Comparison of ENCODE assay signal across 7 mouse cellular contexts in the genomic region with DNA sequence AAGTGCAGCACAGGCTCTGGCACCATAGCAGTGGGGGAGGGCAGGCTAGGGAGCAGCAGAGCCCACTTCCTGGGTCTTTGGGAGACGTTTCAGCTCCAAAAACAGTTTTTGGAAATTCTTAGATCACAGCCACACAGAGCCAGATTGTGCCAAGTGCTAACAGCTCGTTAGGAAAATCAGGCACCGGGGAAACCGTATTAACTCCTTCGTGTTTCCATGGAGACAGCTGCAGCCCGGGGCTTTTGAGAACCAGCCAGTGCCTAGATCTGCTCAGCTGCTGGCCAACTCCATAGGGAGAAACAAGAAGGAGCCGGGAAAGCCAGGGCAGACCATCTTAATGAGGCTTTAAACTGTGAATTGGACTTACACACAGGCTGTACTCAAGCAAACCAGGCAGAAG. TPM values are rescaled to one million over a fixed set of nuclear protein-coding genes. Genes with fewer than 3 reads are reported as not detected.
DNase-seq lines count a peak whose midpoint lies in the region; ATAC-seq and TF ChIP-seq lines count a peak whose summit lies in the region.

No protein-coding gene starts in this region.

- no peak for TF ChIP-seq POLR2A in brain, embryonic 14.5 days (IDR thresholded peaks at IDR 0.05; ENCODE audit: borderline replicate concordance, extremely low read depth, insufficient read depth, insufficient read length, poor library complexity, severe bottlenecking)

- H3K4me1 ChIP-seq in hindbrain, embryonic 11.5 days (replicated peaks; ENCODE audit: control insufficient read depth, insufficient read depth, low read length), result no peaks in the 10 kb centered on the region
- peaks cover 4% of the 10 kb centered on the region; the same call in 1 of the 2 replicates for H3K4me1 ChIP-seq in midbrain, embryonic 14.5 days (ENCODE audit: control insufficient read depth, insufficient read depth, low read length)

- H3K4me2 ChIP-seq in hindbrain, embryonic 11.5 days (replicated peaks; ENCODE audit: low read depth, low read length), result no peak overlapping the region
- peak overlapping the region; percentile 29; the same call in 1 of the 2 replicates for H3K4me2 ChIP-seq in midbrain, embryonic 14.5 days (ENCODE audit: low read length)

- H3K27ac ChIP-seq in hindbrain, embryonic 11.5 days (ENCODE audit: low read depth, low read length), result peak overlapping the region; percentile 37; the same call in 1 of the 2 replicates
- peak overlapping the region; percentile 77 for H3K27ac ChIP-seq in midbrain, embryonic 14.5 days (replicated peaks; ENCODE audit: low read depth, low read length)

- H3K4me3 ChIP-seq in hindbrain, embryonic 11.5 days (ENCODE audit: low read depth, low read length), result no peak overlapping the region
- no peak overlapping the region for H3K4me3 ChIP-seq in midbrain, embryonic 14.5 days (replicated peaks; ENCODE audit: low read depth, low read length)

- H3K9me3 ChIP-seq in hindbrain, embryonic 11.5 days (ENCODE audit: control insufficient read depth, low read length), result no peaks in the 10 kb centered on the region
- H3K9me3 ChIP-seq in midbrain, embryonic 14.5 days (ENCODE audit: control insufficient read depth, low read length), result no peaks in the 10 kb centered on the region

- H3K36me3 ChIP-seq in hindbrain, embryonic 11.5 days (ENCODE audit: control insufficient read depth, insufficient read depth, low read length), result no peaks in the 10 kb centered on the region
- no peaks in the 10 kb centered on the region for H3K36me3 ChIP-seq in midbrain, embryonic 14.5 days (ENCODE audit: control insufficient read depth, insufficient read depth, low read length)

- ATAC-seq in hindbrain, embryonic 11.5 days (ENCODE audit: low FRiP score), result peak; percentile 75
- ATAC-seq in midbrain, embryonic 14.5 days (ENCODE audit: low FRiP score, low TSS enrichment), result peak; percentile 85
- no peak for ATAC-seq in monocyte, adult 5-6 weeks (replicated peaks; ENCODE audit: insufficient number of reproducible peaks, low FRiP score, low TSS enrichment, poor library complexity, severe bottlenecking)

- DNase-seq in R1 (ENCODE audit: low read depth, low spot score), result peak; percentile 61
- peak; percentile 98 for DNase-seq in brain, embryonic 14.5 days (ENCODE audit: low read depth)
- DNase-seq in hindbrain, embryonic 11.5 days (ENCODE audit: low spot score), result peak; percentile 66
- peak; percentile 79 to 93 for DNase-seq in layer of hippocampus, postnatal 14 days (ENCODE audit: low spot score in 2 of 2)
- peak; percentile 90 for DNase-seq in midbrain, embryonic 14.5 days
- DNase-seq in spleen, postnatal 36 days (ENCODE audit: low spot score in 2 of 2), result no peak

- whole genome bisulfite sequencing in hindbrain, embryonic 11.5 days, result 13% methylated on average over 7 of the region's 7 CpGs
- WGBS in midbrain, embryonic 14.5 days, result 1% methylated on average over 7 of the region's 7 CpGs

- no peak for TF ChIP-seq CTCF in brain, embryonic 14.5 days (IDR thresholded peaks at IDR 0.05; ENCODE audit: borderline replicate concordance, extremely low read depth, insufficient read depth, insufficient read length)

- no peak overlapping the region for H3K9ac ChIP-seq in hindbrain, embryonic 11.5 days (ENCODE audit: low read depth, low read length)
- H3K9ac ChIP-seq in midbrain, embryonic 14.5 days (replicated peaks; ENCODE audit: low read length), result no peak overlapping the region

- H3K27me3 ChIP-seq in hindbrain, embryonic 11.5 days (ENCODE audit: control insufficient read depth, insufficient read depth, low read length), result no peaks in the 10 kb centered on the region
- H3K27me3 ChIP-seq in midbrain, embryonic 14.5 days (ENCODE audit: control insufficient read depth, insufficient read depth, low read length), result no peaks in the 10 kb centered on the region

RNA-seq across cellular contexts. Expression of gene Galnt15, which starts 11.9 kb away (rescaled TPM):
- polyA plus RNA-seq in brain, embryonic 14.5 days (2012; rRNA removed), result 0.39 and 0.44 TPM in 2 replicates
- 0.18 and 0.23 TPM in 2 replicates for polyA plus RNA-seq in hindbrain, embryonic 11.5 days (2014; fragmentation: Nextera tagmentation; extraction: Ambion mirVana)
- 1 to 10 TPM; 2.6 to 2.7 TPM for total RNA-seq in layer of hippocampus, postnatal 14 days (2021)
- polyA plus RNA-seq in midbrain, embryonic 14.5 days (2014; fragmentation: Nextera tagmentation; extraction: Ambion mirVana), result 0.25 and 0.39 TPM in 2 replicates
- not detected in 3 replicates for total RNA-seq in monocyte, adult 5-6 weeks (2017)

Comparison
In these comparisons a context has a peak if more than half of its experiments do, and no peak if none do; other contexts are left out.
1. DNase-seq: peak in R1 (single experiment), brain, embryonic 14.5 days (single experiment), hindbrain, embryonic 11.5 days (single experiment), layer of hippocampus, postnatal 14 days (2 of 2) and midbrain, embryonic 14.5 days (single experiment); none in spleen, postnatal 36 days (0 of 2).